Mouse (Mus musculus) heart, adult 2 months (tissue): ENCODE results near the gene Cxcl9.

Experiments
- CTCF ChIP-seq: fragments of 200-600 bp; IDR thresholded peaks from 2 replicates; pipeline ENCODE4 v1.8.1; 2022; ENCODE audit warnings: antibody characterized with exemption, mild to moderate bottlenecking, moderate library complexity
- EP300 ChIP-seq: fragments of 200-500 bp; IDR thresholded peaks from 2 replicates; pipeline ENCODE4 v1.6.1; 2011; ENCODE audit warnings: low read depth, low read length, control low read depth; ENCODE audit not compliant: insufficient read depth
- POLR2A ChIP-seq: fragments of 200-500 bp; IDR thresholded peaks from 2 replicates; pipeline ENCODE4 v1.6.1; 2011; ENCODE audit warnings: mild to moderate bottlenecking, low read depth, low read length, control low read depth; ENCODE audit not compliant: insufficient read depth

DNA sequence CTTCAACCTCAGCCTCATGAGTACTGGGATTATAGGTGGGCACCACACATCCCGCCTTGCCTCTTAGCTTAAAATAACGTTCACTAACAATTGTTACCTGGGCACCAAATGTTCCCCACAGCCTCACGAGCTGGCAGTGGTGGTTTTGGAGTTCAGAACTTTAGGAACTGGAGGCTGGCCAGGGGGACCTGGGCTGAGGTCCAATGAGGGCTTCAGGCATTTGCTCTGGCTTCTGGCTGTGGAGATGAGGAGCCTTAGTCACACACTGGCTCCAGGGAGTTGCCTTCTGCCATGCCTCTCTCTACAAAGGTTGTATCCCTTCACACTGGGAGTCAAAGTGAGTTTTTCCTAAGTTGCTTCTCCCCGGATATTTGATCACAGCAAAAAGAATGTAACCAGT, 45.3 kb downstream of the Cxcl9 start:
- TF ChIP-seq POLR2A, result no peak
- TF ChIP-seq EP300, result no peak
- TF ChIP-seq CTCF, result no peak
